Mouse (Mus musculus): ENCODE measurements around the gene Tmem98. TPM values are rescaled to one million over a fixed set of nuclear protein-coding genes. Genes with fewer than 3 reads are reported as not detected.
A peak's percentile ranks its signal among the peaks of the same experiment; 100 is the strongest.

The Tmem98 gene
- polyA plus RNA-seq, 1 experiment from 2014 or later = 77.6 TPM

- no peak overlapping the region for H3K4me2 ChIP-seq (replicated peaks)
- H3K27me3 ChIP-seq = no peaks in the 10 kb centered on the region
- no peak overlapping the region for H3K9ac ChIP-seq (replicated peaks)
- H3K27ac ChIP-seq (replicated peaks) = no peak overlapping the region
- H3K36me3 ChIP-seq = no peaks in the 10 kb centered on the region
- no peak overlapping the region for H3K4me3 ChIP-seq
- H3K4me1 ChIP-seq = no peaks in the 10 kb centered on the region
- WGBS = 91% methylated on average over 4 of the region's 4 CpGs
- no peak for ATAC-seq (ENCODE audit: low FRiP score, low read depth)
- no peaks in the 10 kb centered on the region for H3K9me3 ChIP-seq
These were observed 15.7 kb upstream of the Tmem98 start for GRCm38 (mm10) chr11:80794290-80794689.

GRCm38 (mm10) chr11:80795431-80795830, 14.5 kb upstream of the Tmem98 start:
- no peak overlapping the region for H3K4me3 ChIP-seq
- no peak overlapping the region for H3K9ac ChIP-seq (replicated peaks)
- H3K4me1 ChIP-seq = no peaks in the 10 kb centered on the region
- no peaks in the 10 kb centered on the region for H3K27me3 ChIP-seq
- no peak overlapping the region for H3K4me2 ChIP-seq (replicated peaks)
- WGBS = 85% methylated on average over 8 of the region's 8 CpGs
- H3K9me3 ChIP-seq = no peaks in the 10 kb centered on the region
- H3K36me3 ChIP-seq = no peaks in the 10 kb centered on the region
- no peak for ATAC-seq (ENCODE audit: low FRiP score, low read depth)
- no peak overlapping the region for H3K27ac ChIP-seq (replicated peaks)

- H3K4me3 ChIP-seq = no peak overlapping the region
- 49% methylated on average over 3 of the region's 3 CpGs for WGBS
- no peak overlapping the region for H3K4me2 ChIP-seq (replicated peaks)
- H3K27ac ChIP-seq (replicated peaks) = no peak overlapping the region
- H3K36me3 ChIP-seq = no peaks in the 10 kb centered on the region
- H3K27me3 ChIP-seq = no peaks in the 10 kb centered on the region
- H3K4me1 ChIP-seq = no peaks in the 10 kb centered on the region
- no peaks in the 10 kb centered on the region for H3K9me3 ChIP-seq
- H3K9ac ChIP-seq (replicated peaks) = no peak overlapping the region
- no peak for ATAC-seq (ENCODE audit: low FRiP score, low read depth)
These were observed 10.0 kb upstream of the Tmem98 start for GRCm38 (mm10) chr11:80799979-80800378.

- WGBS = 68% methylated on average over 3 of the region's 3 CpGs
- Histone ChIP-seq H3K36me3 (no peaks in the 10 kb centered on the region), H3K9me3 (no peaks in the 10 kb centered on the region), H3K27me3 (0 out of 2 replicates have a peak, but pooled peaks cover 6% of the 10 kb centered on the region), H3K4me3 (no peak overlapping the region), H3K9ac (replicated peaks) (no peak overlapping the region), H3K4me2 (replicated peaks) (no peak overlapping the region), H3K27ac (replicated peaks) (no peak overlapping the region), H3K4me1 (no peaks in the 10 kb centered on the region)
- no peak for ATAC-seq (ENCODE audit: low FRiP score, low read depth)
These were observed 7.3 kb upstream of the Tmem98 start for GRCm38 (mm10) chr11:80802706-80803105.

GRCm38 (mm10) chr11:80808551-80809070, 1.4 kb upstream of the Tmem98 start:
- H3K9ac ChIP-seq (replicated peaks) = no peak overlapping the region
- no peak overlapping the region for H3K4me3 ChIP-seq
- no peak overlapping the region for H3K27ac ChIP-seq (replicated peaks)
- H3K27me3 ChIP-seq = peaks cover 12% of the 10 kb centered on the region; the same call in 1 of the 2 replicates
- peaks cover 19% of the 10 kb centered on the region for H3K4me1 ChIP-seq
- peaks cover 13% of the 10 kb centered on the region; the same call in 1 of the 2 replicates for H3K36me3 ChIP-seq
- no peak for ATAC-seq (ENCODE audit: low FRiP score, low read depth)
- H3K9me3 ChIP-seq = no peaks in the 10 kb centered on the region
- 72% methylated on average over 6 of the region's 6 CpGs for WGBS
- H3K4me2 ChIP-seq (replicated peaks) = no peak overlapping the region

- H3K9me3 ChIP-seq = no peaks in the 10 kb centered on the region
- H3K4me2 ChIP-seq (replicated peaks) = peak overlapping the region; percentile 90
- peak overlapping the region; percentile 85 for H3K9ac ChIP-seq (replicated peaks)
- peak overlapping the region; percentile 62 for H3K4me3 ChIP-seq
- ATAC-seq (ENCODE audit: low FRiP score, low read depth) = no peak
- peaks cover 19% of the 10 kb centered on the region for H3K4me1 ChIP-seq
- WGBS = 42% methylated on average over 5 of the region's 6 CpGs
- H3K27me3 ChIP-seq = peaks cover 12% of the 10 kb centered on the region; the same call in 1 of the 2 replicates
- peak overlapping the region; percentile 78 for H3K27ac ChIP-seq (replicated peaks)
- H3K36me3 ChIP-seq = peaks cover 23% of the 10 kb centered on the region
These were observed 346 bp upstream of the Tmem98 start for GRCm38 (mm10) chr11:80809666-80809992.

- no peak overlapping the region for H3K27ac ChIP-seq (replicated peaks)
- WGBS = 24% methylated on average over 5 of the region's 5 CpGs
- ATAC-seq (ENCODE audit: low FRiP score, low read depth) = no peak
These were observed 1.2 kb downstream of the Tmem98 start for GRCm38 (mm10) chr11:80811156-80811555.

GRCm38 (mm10) chr11:80815354-80815753, 5.4 kb downstream of the Tmem98 start:
- peaks cover 19% of the 10 kb centered on the region for H3K4me1 ChIP-seq
- H3K27ac ChIP-seq (replicated peaks) = no peak overlapping the region
- peaks cover 55% of the 10 kb centered on the region for H3K36me3 ChIP-seq
- H3K9ac ChIP-seq (replicated peaks) = no peak overlapping the region
- 91% methylated on average over 7 of the region's 7 CpGs for whole genome bisulfite sequencing
- no peak for ATAC-seq (ENCODE audit: low FRiP score, low read depth)
- no peaks in the 10 kb centered on the region for H3K27me3 ChIP-seq
- H3K4me3 ChIP-seq = no peak overlapping the region
- H3K4me2 ChIP-seq (replicated peaks) = no peak overlapping the region
- H3K9me3 ChIP-seq = no peaks in the 10 kb centered on the region

More at GRCm38 (mm10) chr11:80811156-80811555, 1.2 kb downstream of the Tmem98 start:
- Histone ChIP-seq H3K9ac (replicated peaks) (peak overlapping the region; percentile 85), H3K27me3 (peaks cover 12% of the 10 kb centered on the region; the same call in 1 of the 2 replicates), H3K4me1 (peaks cover 19% of the 10 kb centered on the region), H3K4me3 (peak overlapping the region; percentile 62), H3K4me2 (replicated peaks) (peak overlapping the region; percentile 90), H3K36me3 (peaks cover 37% of the 10 kb centered on the region), H3K9me3 (no peaks in the 10 kb centered on the region)

GRCm38 (mm10) chr11:80818060-80818697, 8.2 kb downstream of the Tmem98 start:
- Histone ChIP-seq H3K9me3 (no peaks in the 10 kb centered on the region), H3K27ac (replicated peaks) (no peak overlapping the region), H3K4me3 (no peak overlapping the region), H3K27me3 (no peaks in the 10 kb centered on the region), H3K9ac (replicated peaks) (no peak overlapping the region), H3K36me3 (peaks cover 56% of the 10 kb centered on the region), H3K4me1 (peaks cover 7% of the 10 kb centered on the region; the same call in 1 of the 2 replicates), H3K4me2 (replicated peaks) (no peak overlapping the region)
- WGBS = 46% methylated on average over 11 of the region's 11 CpGs
- ATAC-seq (ENCODE audit: low FRiP score, low read depth) = no peak

- Histone ChIP-seq H3K36me3 (peaks cover 44% of the 10 kb centered on the region), H3K4me2 (replicated peaks) (no peak overlapping the region), H3K9me3 (no peaks in the 10 kb centered on the region), H3K9ac (replicated peaks) (no peak overlapping the region), H3K27me3 (no peaks in the 10 kb centered on the region), H3K4me1 (peaks cover 7% of the 10 kb centered on the region; the same call in 1 of the 2 replicates), H3K4me3 (no peak overlapping the region), H3K27ac (replicated peaks) (no peak overlapping the region)
- no peak for ATAC-seq (ENCODE audit: low FRiP score, low read depth)
- WGBS = 92% methylated on average over 3 of the region's 3 CpGs
These were observed 10.1 kb downstream of the Tmem98 start for GRCm38 (mm10) chr11:80820085-80820484.

- H3K36me3 ChIP-seq = peaks cover 35% of the 10 kb centered on the region
- H3K9ac ChIP-seq (replicated peaks) = no peak overlapping the region
- no peak overlapping the region for H3K4me2 ChIP-seq (replicated peaks)
- H3K9me3 ChIP-seq = no peaks in the 10 kb centered on the region
- ATAC-seq (ENCODE audit: low FRiP score, low read depth) = no peak
- no peaks in the 10 kb centered on the region for H3K27me3 ChIP-seq
- 53% methylated on average over 14 of the region's 14 CpGs for whole genome bisulfite sequencing
- H3K4me3 ChIP-seq = no peak overlapping the region
- peaks cover 7% of the 10 kb centered on the region; the same call in 1 of the 2 replicates for H3K4me1 ChIP-seq
- H3K27ac ChIP-seq (replicated peaks) = 0 out of 2 replicates have a peak overlapping the region, but pooled peaks have one; percentile 6
These were observed 11.3 kb downstream of the Tmem98 start for GRCm38 (mm10) chr11:80821296-80821695.

- WGBS = 91% methylated on average over 9 of the region's 9 CpGs
- no peaks in the 10 kb centered on the region for H3K9me3 ChIP-seq
- no peak overlapping the region for H3K4me2 ChIP-seq (replicated peaks)
- H3K4me3 ChIP-seq = no peak overlapping the region
- no peak overlapping the region for H3K9ac ChIP-seq (replicated peaks)
- H3K36me3 ChIP-seq = peaks cover 35% of the 10 kb centered on the region
- H3K27me3 ChIP-seq = no peaks in the 10 kb centered on the region
- H3K27ac ChIP-seq (replicated peaks) = no peak overlapping the region
- H3K4me1 ChIP-seq = peaks cover 7% of the 10 kb centered on the region; the same call in 1 of the 2 replicates
- ATAC-seq (ENCODE audit: low FRiP score, low read depth) = no peak
These were observed 11.8 kb downstream of the Tmem98 start for GRCm38 (mm10) chr11:80821794-80822193.

All from midbrain, embryonic 12.5 days (tissue).